Mouse (Mus musculus) layer of hippocampus, postnatal 14 days (tissue): ENCODE measurements at regions not wholly inside any gene's neighbourhood (a gene's known extent, or its start where the extent isn't known, plus 50 kb on each side); places are given as distances from the start of the nearest gene placed in this dataset.

Source experiments
- DNase-seq, 2 experiments: peaks; one replicate each; pipeline ENCODE4 v3.0.0; 2021 to 2022; ENCODE audit warnings: low spot score in 2 of 2, mixed read lengths in 1 of 2

DNA sequence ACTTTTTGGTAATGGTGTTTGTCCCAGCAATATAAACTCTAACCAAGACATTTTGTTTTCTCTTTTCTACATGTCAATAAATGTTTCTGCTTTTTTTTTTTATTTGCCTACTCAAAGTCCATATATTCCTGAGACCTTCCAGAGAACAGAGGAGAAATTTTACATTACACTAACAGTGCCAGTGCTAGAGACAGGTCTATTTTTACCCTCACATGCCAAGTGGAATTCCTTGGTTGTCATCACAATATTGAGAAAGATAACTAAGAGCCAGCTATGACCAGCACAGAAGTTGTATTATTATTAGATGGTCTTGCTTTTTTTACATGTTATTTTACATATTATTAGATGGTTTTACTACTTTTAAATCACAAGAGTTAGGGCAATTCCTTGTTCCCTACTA is 282.8 kb downstream of the Rfpl4b start:
- DNase-seq: no peak

DNA sequence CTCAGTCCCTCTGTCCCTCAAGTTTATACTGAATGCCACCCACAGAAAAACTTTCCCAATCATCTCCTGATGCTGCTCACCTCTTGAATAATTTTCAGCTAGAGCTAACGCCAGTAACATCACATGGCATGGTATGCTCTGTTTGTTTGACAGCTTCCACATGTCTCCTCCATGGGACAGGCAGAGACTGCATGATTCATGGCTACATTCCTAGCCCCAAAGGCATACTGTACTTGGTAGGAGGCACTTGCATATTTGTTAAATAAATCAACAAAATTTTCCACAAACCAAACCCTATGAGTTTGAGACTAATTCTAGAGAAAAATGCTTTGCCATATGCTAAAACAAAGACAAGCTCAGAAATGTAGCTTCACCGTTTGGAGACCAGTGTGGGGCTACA is 304.9 kb downstream of the Rfpl4b start:
- DNase-seq: no peak
